Mouse (Mus musculus): ENCODE measurements at regions not wholly inside any gene's neighbourhood (a gene's known extent, or its start where the extent isn't known, plus 50 kb on each side); places are given as distances from the start of the nearest gene placed in this dataset.
"Not testable (repeated sequence)": the region's sequence is repeated elsewhere in the genome, so short reads cannot be mapped to it uniquely, and the experiment has no call there.

GRCm38 (mm10) chr10:117567379-117568137, 61.7 kb upstream of the Cpm start:
- DNase-seq (ENCODE audit: low spot score in 2 of 2) = no peak

GRCm38 (mm10) chr10:117566648-117567378, 62.5 kb upstream of the Cpm start:
- DNase-seq (ENCODE audit: low spot score in 2 of 2) = no peak

DNA sequence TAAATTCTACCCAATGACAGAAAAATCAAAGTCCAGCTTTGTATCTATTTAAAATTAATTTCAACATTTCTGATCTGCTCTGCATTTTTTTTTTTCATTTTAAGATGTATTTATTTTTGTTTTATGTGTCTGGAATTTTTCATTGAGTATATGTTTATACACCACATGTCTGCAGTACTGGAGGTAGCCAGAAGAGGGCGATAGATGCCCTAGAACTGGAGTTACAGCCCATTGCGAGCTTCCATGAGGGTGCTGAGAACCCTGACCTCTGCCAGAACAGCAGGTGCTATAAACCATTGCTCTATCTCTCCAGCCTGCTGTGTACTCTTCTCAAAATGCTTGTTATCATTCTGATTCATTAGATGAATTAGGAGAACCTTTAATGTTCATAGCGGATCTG, 63.1 kb upstream of the Cpm start:
- no peak for DNase-seq (ENCODE audit: low spot score in 2 of 2)

DNA sequence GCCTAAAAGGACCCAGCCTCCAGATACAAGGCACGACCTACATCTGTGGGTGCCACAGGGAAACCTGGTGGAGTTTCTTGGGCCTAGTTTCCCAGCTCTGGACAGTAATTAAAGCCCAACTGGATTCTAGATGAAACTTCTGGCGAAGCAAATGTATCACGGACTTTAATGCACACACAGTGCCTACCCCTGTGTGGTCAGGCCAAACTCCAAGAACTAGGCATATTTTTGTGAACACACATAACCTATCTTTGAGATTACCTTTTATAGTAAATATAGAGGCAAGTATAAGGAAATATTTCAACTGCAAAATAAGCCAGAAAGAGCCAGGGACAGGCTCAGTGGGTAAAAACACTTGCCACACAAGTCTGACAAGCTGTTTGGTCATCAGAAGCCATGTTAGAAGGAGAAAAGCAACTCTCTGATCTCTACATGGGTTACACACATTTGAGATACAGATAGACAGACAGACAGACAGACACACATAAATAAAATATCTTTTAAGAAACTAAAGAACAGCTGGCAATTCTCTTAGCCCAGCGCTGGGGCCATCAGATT, 63.7 kb upstream of the Cpm start:
- no peak for DNase-seq (ENCODE audit: low spot score in 2 of 2)

- no peak for DNase-seq (ENCODE audit: low spot score in 2 of 2)
Observed at GRCm38 (mm10) chr10:117565110-117565509, 64.2 kb upstream of the Cpm start.

GRCm38 (mm10) chr10:117564118-117565040, 64.9 kb upstream of the Cpm start:
- DNase-seq (ENCODE audit: low spot score in 2 of 2) = no peak

- DNase-seq (ENCODE audit: low spot score in 2 of 2) = no peak
Observed at GRCm38 (mm10) chr10:117563429-117564117, 65.7 kb upstream of the Cpm start.

DNA sequence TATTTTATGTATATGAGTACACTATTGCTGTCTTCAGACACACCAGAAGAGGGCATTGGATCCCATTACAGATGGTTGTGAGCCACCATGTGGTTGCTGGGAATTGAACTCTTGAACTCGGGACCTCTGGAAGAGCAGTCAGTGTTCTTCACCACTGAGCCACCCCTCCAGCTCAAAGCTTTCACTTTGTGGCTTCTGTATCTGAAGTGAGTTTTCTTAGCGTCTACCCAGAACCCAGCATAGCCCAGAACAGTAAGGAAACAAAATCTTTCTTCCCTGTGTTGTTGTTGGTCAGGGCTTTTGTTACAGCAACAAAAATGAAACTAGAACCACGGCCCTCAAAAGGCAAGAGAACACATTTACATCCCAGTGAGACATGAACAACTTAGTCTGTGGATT, 66.5 kb upstream of the Cpm start:
- DNase-seq (ENCODE audit: low spot score in 2 of 2) = not testable (repeated sequence)

GRCm38 (mm10) chr10:117561909-117562849, 67.1 kb upstream of the Cpm start:
- DNase-seq (ENCODE audit: low spot score in 2 of 2) = no peak

DNA sequence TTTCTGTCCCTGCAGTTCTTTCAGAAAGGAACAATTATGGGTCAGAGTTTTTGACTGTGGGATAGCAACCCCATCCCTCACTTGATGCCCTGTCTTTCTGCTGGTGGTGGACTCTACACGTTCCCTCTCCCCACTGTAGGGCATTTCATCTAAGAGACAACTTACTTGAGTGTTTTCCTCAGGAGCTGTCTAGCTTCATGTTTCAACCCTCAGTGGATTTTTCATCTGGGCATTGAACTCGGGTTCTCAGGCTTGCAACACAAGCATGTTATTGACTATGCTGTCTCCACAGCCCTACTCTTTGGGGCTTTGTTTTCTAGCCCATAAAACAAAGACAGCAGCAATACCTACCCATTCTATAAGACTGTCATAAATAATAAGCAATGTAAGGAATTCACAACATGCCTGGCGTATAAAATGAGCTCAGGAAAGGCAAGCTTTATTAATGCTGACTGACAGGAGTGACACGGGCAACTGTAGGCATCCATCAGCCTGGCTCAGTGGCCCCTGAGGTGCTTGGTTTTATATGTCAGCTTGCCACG, 68.0 kb upstream of the Cpm start:
- no peak for DNase-seq (ENCODE audit: low spot score in 2 of 2)

- no peak for DNase-seq (ENCODE audit: low spot score in 2 of 2)
Observed at GRCm38 (mm10) chr10:117560396-117561278, 68.7 kb upstream of the Cpm start.

DNA sequence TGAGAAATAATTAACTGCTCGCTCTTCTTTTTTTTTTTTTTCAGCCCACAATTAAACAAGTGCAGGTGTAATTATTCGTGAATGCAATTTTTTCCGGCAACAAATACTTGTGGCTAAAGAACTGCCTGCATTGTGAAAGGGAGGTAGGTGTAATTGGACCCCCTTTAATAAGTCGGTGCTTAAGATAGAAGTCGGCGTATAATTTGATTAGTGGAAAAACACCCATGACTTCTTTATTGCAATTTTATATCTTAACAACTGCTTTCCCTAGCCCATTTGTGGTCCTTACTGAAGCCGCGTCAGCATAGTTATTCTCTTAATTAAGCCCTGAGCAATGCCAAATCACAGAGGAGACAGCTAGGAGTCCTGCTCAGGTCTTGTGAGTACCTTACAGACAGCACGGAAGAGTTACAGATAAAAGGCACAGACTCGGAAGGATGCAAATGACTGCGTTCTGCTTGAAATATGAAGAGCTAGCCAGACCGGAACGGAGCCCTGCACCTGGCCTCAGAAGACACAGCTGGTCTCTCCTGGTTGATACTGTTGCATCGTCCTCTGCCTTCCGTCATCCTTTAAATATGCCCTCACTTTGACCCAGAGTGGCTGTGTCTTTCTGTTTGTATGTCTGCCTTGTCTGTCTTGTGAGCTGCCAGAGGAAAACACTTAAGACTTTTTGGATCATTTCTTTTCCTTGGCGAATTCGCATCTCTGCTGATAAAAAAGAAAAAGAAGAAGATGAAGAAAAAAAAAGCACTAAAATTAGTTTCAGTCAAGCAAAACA, 69.5 kb upstream of the Cpm start:
- no peak for DNase-seq (ENCODE audit: low spot score in 2 of 2)

DNA sequence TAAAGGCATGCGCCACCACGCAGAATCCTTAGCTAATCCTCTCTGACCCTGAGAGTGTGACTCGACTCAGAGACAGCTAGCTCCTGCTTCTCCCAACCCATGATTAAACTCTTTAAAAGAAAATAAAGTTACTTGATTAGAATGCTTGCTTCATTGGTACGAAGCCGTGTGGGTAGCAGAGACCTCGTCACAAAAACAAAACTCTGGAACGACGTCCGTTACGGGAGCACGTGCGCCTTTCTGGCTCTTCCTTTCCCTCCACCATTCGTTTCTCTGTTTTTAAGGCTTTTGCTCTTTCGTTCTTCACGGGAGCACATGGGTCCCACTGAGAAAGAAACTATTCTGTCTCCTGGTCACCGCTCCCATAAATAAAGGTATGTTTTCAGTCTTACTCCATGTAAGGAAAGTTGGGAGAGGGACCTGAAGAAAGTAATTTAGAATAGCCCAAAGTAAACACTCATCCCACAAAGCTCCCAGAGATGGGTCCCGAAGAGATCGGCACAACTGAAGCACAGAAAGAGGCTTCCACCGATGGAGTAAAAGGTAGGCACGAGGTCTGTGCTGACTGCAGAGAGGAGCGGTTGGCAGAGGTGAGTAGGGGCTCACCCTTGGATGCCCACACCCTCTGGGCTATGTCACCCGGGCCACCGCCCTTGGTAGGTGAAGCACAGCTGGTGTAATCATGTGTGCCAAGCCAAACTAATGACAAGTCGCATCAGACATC, 70.2 kb upstream of the Cpm start:
- DNase-seq (ENCODE audit: low spot score in 2 of 2) = no peak

- no peak for DNase-seq (ENCODE audit: low spot score in 2 of 2)
Observed at GRCm38 (mm10) chr10:117558292-117558800, 71.0 kb upstream of the Cpm start.

GRCm38 (mm10) chr10:117557666-117558065, 71.6 kb upstream of the Cpm start:
- DNase-seq (ENCODE audit: low spot score in 2 of 2) = no peak

- DNase-seq (ENCODE audit: low spot score in 2 of 2) = no peak
Observed at GRCm38 (mm10) chr10:117556851-117557542, 72.3 kb upstream of the Cpm start.

All from adrenal gland, postnatal 4 days (tissue).